Mouse (Mus musculus) cerebellum, postnatal 4 days (tissue): Measurements from ENCODE around the gene Sult1c2.
A peak's percentile ranks its signal among the peaks of the same experiment; 100 is the strongest.
"Not testable (repeated sequence)": the region's sequence is repeated elsewhere in the genome, so short reads cannot be mapped to it uniquely, and the experiment has no call there.

ENCODE experiments used
- DNase-seq, 2 experiments: peaks; one replicate each; pipeline ENCODE4 v3.0.0; 2022; ENCODE audit warnings: low spot score in 2 of 2, mixed read lengths in 1 of 2

Sult1c2 gene

GRCm38 (mm10) chr17:53846206-53846605 lies at the start of gene Sult1c2:
Gene Sult1c2, minus strand, starts transcription at chr17:53846339.
- no peak for DNase-seq

- not testable (repeated sequence) for DNase-seq
These were observed 33.0 kb upstream of the Sult1c2 start for GRCm38 (mm10) chr17:53879006-53879675.

- no peak for DNase-seq
These were observed 28.3 kb upstream of the Sult1c2 start for GRCm38 (mm10) chr17:53874433-53874832.

GRCm38 (mm10) chr17:53872192-53872591 lies 26.1 kb upstream of the Sult1c2 start:
- no peak for DNase-seq

GRCm38 (mm10) chr17:53869931-53870330 lies 23.8 kb upstream of the Sult1c2 start:
- no peak for DNase-seq

- DNase-seq: no peak
These were observed 19.3 kb upstream of the Sult1c2 start for GRCm38 (mm10) chr17:53865260-53865955.

GRCm38 (mm10) chr17:53860548-53860947 lies 14.4 kb upstream of the Sult1c2 start:
- DNase-seq: no peak

- DNase-seq: no peak
These were observed 8.9 kb upstream of the Sult1c2 start for GRCm38 (mm10) chr17:53854992-53855391.

- DNase-seq: no peak
These were observed 343 bp downstream of the Sult1c2 start for GRCm38 (mm10) chr17:53845796-53846195.

GRCm38 (mm10) chr17:53833366-53833765 lies 12.8 kb downstream of the Sult1c2 start:
- DNase-seq: peak in 1 of 2 experiments; percentile 22

- not testable (repeated sequence) for DNase-seq
These were observed 42.2 kb downstream of the Sult1c2 start for GRCm38 (mm10) chr17:53803974-53804373.

- no peak for DNase-seq
These were observed 62.8 kb downstream of the Sult1c2 start for GRCm38 (mm10) chr17:53783381-53783780.
